Mouse (Mus musculus) gastrocnemius, postnatal 10 days (tissue): ENCODE measurements around the gene Corin. TPM values are rescaled to one million over a fixed set of nuclear protein-coding genes. Genes with fewer than 3 reads are reported as not detected.

ENCODE experiments used
- DNase-seq: peaks from one replicate; pipeline ENCODE4 v3.0.0; 2021; ENCODE audit warnings: mixed read lengths
- long read RNA-seq, 2 experiments: library from polyadenylated mRNA; stranded (forward); transcript quantifications; one replicate each; pipeline ENCODE4 v2.0.0; 2021
- total RNA-seq, 2 experiments: library from RNA; stranded (reverse); gene quantifications; 2 replicates each; pipeline ENCODE4 v1.2.3; 2021

Corin gene
- total RNA-seq = under 1 TPM; 0.66 to 0.84 TPM
- long read RNA-seq, experiment 1, full-length matches to known transcripts = 1 of 1 reads
- long read RNA-seq, experiment 1, partial matches to known transcripts = 0 of 1 reads
- long read RNA-seq, experiment 1, other reads (novel, unspliced or antisense) = 0 of 1 reads
- long read RNA-seq, experiment 2, partial matches to known transcripts = 2 of 2 reads
- long read RNA-seq, experiment 2, other reads (novel, unspliced or antisense) = 0 of 2 reads

DNA sequence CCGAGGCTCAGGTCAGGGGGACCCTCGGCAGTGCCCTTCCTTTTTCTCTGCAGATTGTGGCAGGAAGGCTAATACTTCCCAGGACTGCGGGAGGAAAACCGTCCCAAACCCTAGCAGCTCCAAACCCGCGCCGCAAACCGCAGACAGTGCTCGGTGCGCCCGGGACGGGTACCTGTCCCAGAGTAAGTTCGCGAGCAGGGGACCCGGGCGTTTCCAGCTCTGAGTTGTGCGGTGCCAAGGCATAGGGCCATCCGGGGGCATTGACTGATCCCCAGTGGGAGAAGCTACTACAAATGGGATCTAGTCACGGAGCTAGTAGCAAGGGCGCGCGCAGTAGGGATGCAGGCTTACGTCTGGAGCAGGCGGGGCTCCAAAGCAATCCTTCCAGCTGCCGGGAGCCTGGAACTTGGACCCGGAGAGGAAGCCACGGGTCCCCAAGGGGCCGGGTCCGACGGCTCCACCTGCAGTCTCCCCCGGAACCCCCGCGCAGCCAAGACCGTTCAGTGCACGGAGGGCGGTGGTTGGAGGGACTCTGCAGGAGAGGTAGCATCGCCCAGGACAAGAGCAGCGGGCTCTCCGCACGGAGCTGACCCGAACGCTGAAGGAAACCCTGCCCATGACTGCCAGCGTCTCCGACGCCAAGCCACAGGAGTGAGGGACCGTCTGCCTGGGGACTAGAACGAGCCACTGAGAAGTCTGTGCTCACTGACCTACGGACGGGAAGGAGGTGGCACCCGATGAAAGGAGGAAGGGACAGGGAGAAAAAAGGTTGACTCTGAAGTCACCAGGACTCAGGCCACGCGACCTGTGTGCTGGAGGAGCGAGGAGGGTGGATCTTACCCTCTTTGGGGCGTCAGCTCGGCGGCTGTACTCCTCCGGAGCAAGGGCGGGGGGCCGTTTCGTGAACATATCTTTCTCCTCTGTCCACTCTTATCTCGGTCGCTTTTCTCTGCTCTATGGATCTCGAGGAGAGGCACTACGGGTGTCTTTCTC lies at the start of gene Corin:
TSS of gene Corin (minus strand) at position 943 of the 993 bp plus-strand sequence.
- peak; percentile 11 for DNase-seq

DNA sequence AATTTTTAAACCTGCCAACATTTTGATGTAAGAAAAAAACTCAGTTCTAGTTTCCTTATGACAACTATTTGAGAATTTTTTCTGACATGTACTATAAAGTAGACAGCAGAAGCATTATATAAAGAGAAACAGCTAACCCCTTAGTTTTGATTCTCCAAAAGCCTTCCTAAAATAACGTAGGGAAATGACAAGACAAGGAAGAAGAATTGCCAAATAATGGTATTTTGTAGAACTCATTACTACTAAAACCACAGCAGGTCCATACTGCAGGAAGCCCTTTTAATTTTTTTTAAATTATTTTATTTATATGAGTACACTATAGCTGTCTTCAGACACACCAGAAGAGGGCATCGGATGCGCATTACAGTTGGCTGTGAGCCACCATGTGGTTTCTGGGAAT lies 46.9 kb upstream of the Corin start:
- no peak for DNase-seq

DNA sequence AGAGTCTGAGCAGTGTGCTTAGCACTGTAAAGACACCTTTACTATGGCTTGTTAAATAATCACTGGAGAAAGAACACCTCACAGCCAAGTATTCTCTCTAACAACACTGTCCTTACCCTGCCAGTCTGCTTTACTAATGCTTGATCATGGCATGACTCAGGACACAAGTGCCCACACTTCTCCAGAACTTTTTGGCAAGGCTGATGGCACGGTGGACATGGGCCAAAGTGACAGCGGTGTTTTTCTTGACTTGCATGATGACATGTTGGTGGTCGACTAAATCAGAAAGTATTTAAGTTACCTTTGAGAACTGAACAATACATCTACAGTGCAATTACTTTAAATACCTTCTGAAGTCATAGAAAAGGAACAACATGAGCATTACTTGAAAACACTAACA lies 24.6 kb upstream of the Corin start:
- DNase-seq = no peak

DNA sequence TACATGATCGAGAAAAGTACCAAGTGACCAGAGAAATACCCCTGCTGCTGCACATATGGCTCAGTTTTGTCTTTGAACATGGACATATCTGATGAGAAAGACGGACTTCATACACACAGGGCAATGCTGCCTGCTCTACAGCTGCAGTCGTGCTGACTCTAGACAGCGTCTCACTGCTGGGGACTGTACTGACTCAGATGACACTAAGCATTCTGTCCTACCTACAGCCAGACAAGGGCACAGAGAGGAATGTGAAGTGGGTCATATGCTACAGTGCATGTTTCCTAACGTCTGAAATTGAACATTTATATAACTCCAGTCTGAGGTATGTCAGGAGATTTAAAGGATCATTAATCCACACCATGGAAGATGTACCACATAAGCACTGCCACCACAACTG lies 9.5 kb upstream of the Corin start:
- DNase-seq = no peak

DNA sequence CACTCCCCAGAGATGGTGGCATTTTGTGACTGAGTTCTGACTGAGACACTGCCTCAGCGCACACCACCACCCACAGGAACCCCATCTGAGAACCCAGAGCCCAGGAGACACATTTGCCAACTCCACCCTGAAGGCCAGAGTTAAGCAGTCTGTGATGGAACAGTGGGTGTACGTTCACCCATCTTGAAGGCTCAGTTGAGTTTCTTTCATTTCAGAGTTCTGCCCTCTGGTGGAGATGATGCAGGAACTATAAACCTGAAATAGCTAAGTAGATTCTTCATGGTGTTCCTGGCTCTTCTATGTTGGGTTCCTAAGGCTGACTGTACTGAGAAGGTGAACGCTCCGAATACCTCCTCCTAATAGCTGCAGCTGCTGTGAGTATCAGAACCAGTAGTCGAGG lies 1.5 kb upstream of the Corin start:
- no peak for DNase-seq

DNA sequence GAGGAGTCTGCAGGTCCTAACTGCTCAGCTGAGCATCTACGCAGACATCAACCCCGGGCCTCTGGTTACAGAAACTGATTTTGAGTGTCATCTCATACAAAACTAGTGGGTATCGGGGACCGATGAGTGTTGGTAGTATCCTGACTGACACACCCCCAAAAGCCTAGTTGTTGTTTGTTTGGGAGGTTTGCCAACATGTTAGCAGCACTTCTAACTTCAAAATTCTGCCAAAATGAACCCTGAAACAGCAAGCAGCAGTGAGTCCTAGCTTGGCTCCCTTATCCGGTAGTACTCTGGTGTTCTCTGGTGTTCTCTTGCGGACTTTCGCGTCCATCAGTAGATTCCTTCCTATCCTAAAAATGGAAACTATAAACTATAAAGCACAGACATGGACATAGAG lies 1.5 kb downstream of the Corin start:
- DNase-seq = no peak

DNA sequence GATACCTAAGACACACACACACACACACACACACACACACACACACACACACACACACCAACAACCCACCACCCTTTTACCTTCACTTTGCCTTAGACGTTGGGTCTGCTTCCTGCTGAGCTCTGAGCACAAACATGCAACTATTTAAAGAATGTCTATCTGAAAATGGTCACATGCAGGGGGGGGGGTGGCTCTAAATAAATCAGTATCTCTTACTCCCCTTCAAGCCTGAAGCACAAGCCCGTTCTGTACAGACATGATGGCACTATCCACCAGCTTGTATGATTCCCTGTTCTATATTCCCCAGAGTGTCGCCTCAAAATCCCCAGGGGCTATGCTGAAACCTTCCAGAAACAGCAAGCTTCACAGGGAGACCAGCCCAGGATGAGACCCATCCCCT lies 2.5 kb downstream of the Corin start:
- no peak for DNase-seq

DNA sequence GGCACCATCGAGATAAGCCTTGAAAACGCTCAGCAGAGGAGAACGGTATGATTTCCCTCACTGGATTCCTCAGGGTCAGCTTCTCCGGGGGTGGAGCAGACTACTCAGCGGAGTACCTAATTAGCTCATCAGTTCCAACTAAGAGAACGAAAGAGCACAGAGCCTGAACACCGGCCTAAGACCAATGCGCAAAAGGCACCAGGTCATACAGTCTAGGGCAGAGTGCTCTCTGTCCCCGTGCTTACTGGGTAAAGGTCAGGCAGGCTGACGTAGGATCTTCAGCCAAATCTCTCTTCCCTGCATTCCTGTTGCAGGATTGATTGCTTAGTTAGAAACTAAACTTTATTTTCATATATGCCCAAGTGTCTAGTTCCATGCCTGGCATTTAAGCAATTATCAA lies 6.0 kb downstream of the Corin start:
- DNase-seq = no peak

DNA sequence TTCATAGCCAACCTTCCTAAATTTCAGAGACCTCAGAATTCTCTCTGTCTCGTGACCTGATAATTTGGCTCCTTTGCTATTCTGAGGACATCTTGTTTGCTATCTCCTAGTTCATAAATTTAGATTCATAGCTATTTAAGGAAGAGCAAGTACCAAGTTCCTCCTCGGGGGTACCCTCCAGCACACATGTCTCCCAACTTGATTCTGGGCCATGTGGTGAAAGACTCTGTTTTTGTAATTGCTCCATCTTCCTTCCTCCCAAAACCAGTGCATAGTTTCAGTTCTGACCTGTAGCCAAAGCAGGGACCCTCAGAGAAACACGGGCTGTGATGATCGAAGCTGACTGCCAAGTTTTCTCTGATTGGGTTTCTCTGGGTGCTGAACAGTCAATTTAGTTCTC lies 7.5 kb downstream of the Corin start:
- DNase-seq = no peak

DNA sequence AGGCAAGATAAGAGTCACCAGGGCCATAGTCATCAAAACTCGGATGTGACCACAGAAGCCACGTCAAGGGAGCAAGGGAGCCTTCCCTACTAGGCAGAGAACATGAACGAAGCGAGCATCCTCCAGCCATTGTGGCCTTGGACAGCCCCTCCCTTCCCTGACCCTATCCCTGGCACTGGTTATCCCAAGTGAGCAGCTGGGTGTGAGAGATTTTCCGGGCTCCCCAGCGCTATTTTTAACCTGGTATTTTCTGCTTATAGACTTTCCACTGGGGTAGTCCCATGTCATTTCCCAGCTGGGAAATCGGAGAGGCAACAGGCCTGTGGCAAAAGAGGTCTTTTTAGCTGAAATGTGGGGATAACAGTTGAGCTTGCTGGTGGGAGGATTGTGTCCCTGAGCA lies 10.4 kb downstream of the Corin start:
- no peak for DNase-seq

DNA sequence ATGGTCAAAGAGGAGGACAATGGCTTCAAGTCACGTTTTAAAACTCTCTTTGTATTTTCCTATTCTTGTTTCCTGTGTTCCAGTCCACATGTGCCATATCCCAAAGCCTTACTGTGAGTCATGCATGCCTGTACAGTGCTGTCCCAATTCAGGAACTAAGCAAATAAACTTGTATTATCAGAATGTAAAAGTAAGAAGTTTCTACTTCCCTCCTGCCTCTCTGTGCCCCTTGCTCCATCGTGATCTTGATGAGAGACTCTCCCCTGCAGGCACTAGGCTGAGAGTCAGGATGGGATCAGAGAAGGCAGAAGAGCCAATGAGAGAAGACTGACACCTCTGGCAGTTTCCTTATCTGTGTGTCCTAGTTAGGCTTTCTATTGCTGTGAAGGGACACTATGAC lies 13.0 kb downstream of the Corin start:
- no peak for DNase-seq

DNA sequence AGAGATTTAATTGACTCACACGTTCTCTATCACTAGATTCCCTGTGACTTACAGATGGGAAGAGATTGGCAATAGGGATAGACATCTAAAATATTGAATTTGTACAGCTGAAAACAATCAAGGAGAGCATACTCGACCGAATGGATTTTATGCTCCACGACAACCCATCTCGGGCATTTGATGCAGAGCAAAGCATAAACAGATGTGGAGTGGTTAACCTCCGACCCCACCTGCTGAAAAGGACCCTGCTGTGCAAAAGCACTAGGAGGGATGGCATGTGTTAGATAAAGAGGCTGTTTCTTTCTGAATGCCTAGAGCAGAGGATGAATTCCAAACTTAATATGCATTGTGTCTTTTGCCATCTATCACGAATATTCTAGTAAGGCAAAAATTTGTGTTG lies 23.8 kb downstream of the Corin start:
- no peak for DNase-seq

DNA sequence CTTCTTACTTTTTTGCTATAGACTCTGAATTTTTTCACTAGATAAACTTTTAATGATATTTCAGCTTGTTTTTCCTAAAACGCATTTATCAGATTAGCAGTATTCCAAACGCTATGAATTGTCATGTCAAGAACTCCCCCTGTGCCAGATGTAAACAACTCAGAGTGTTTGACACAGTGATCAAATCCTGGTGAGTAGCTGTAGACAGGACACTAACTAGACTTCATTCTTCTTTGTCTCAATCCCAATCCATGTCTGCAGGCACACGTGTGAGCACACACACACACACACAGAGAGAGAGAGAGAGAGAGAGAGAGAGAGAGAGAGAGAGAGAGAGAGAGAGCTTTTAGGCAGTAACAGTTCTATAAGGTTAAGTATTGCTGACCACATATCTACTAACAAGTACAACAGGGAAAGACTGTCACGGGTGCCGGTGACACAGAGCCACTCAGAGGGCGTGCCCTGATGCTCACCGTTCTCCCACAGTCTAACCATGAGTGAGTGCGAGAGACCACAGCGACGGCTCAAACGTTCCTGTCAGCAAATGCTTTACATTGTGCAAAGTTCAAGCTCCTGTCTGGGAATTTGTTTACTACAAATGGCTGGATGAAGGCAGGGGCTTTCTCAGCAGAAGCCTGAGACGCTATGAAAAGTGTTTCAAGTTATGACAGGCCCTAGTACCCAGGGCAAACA lies 31.8 kb downstream of the Corin start:
- DNase-seq = no peak

DNA sequence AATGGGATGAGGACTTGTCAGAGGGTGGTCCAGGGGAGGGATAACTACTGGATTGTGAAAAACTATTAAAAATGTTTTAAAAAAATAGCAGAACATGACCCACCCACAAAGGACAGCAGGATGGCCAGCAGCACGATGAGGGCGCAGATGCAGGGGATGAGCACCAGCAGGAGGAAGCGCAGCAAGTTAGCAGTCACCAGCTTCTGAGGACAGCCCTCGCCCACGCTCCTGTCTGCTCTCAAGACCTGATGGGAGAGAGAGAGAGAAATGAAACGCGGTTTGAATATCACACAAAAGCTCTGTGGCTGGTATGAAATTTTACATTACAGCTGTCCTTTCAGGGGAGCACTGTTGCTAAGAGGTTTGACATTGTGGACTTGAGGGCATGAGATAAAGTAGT lies 32.5 kb downstream of the Corin start:
- no peak for DNase-seq

DNA sequence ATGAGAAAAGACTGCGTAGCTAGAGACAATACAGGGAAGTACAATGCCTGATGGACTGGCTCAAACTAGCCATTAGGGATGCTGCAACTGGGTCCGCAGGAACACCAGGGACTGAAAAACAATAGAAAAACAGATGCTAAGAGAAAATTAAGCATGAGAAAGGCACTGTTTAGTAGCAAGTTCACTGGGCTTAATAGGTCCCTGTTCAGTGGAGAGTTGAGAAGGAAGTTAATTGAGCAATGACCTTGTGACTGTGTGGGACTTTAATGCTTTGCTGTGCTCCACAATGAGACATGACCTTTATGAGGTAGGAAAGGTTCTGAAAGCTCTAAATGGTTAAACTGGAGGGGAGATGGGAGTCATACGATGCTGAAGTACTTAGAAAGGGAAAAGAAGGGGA lies 39.3 kb downstream of the Corin start:
- DNase-seq = no peak

DNA sequence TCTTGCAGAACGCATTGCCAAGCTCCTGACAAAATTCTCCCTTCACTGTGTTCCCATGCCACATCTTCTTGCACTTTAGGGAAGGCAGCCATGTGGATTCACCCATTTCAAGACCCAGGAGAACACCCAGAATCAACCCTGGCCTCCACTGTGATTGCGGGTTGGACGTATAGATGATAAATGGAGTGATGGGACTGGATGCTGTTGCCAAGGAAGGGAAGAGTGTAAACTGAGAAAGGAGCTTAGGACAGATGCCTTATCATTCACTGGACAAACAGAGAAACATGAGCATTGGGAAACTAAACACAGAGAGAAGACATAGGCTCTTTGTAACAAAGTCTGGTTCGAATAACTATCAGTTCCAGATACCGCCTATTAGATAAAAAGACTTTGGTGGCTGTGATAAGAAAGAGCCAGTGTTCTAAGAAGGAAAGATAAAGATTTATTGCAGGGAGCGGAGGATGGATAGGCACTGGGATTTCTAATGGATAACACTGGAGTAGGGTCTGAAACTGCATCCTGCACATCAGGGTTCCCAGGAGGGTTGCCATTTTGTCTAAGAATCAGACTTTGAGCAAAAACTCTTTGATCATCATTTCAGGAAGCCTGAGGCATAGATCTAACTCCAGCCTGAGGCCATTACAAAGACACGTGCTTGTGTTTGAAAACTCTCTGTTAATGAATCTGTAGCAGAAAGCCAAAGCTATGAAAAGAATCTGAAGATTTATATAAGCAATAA lies 44.7 kb downstream of the Corin start:
- no peak for DNase-seq

DNA sequence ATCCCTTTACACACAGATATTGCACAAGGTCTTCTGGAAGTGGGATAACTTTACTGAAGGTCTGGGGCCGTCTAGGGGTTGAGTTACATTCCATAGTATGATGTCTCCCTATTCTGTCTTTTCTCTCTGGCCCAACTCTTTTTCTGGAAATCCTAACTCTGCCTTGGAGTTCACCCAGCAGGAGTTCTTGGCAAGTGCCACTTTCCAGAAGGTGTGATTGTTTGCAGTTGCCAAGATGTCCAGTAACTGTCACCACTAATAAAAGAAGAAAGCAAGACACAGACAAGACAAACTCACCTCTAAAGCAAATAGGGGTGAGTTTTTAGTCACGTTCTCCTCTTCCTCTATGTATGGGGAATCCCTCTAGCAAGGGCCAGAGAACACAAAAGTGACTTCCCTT lies 50.6 kb downstream of the Corin start:
- no peak for DNase-seq

DNA sequence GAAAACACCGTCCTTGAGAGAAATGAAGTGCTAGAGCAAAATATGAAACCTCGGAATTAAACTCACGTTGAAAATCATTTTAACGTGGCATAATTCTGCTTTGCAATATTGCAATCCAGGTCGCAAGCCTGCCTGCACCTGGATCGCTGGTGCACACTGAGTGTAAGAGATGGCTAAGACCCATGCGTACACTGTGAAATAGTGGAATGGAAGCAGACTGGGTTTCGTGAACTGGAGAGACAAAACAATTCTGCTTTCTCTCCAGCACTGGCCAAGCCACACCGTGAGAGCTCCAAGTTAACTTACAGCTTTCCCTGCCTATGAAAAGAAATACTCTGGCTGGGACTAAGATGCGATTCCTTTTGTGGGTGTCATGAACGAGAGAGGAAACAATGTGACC lies 51.1 kb downstream of the Corin start:
- no peak for DNase-seq

DNA sequence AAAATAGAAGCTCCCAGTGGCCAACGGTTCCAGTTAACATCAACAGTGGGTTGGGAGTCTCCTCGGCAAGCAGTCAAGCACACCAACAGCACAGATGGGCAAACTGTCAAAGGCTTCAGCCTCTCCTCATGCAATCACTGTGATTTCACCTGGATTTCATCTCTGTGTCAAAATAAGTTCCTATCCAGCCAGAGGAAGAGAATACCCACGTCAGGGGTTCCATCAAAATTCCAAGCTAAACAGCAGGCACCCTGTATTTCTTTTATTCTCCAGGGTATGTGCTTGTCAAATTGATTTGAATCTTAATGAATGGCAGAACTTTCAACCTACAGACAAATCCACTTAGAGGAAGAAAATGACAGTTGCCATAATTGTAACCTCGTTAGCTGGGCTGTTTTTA lies 51.5 kb downstream of the Corin start:
- no peak for DNase-seq

DNA sequence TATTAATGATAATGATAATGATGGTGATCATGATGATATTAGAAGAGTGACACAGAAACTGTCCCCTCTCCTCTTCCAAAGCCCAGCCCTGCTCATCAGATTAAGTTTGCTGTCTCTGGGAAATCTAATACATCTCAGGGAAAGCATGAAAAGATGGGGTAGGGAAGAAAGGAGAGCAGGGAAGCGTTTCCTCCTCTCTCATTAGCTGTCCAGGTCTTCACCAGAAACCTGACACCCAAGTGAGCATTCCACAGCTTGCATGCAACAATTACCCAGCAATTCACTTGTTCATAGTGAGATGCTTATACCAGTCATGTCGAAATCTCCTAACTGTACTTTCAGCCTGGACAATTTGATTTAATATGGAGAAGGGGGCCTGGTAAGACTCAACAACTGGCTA lies 55.4 kb downstream of the Corin start:
- DNase-seq = no peak

DNA sequence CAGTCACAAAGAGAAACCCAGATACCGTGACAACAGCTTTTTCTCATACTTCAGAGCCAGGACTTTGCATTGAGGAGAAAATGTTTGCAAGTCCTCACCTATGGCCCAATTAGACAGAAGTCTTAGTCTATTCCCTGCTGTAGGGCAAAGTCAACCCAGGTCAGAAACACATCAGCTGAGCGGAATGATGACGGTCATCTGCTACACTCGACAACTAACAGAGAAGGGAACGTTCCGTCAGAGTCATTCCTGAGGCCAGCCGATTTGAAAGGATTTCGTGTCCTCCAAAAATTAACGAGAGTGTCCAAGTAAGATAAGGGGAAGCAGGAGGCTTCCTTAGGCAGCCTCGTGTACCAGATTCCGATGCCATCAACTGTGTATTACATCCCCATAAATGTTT lies 58.2 kb downstream of the Corin start:
- no peak for DNase-seq

DNA sequence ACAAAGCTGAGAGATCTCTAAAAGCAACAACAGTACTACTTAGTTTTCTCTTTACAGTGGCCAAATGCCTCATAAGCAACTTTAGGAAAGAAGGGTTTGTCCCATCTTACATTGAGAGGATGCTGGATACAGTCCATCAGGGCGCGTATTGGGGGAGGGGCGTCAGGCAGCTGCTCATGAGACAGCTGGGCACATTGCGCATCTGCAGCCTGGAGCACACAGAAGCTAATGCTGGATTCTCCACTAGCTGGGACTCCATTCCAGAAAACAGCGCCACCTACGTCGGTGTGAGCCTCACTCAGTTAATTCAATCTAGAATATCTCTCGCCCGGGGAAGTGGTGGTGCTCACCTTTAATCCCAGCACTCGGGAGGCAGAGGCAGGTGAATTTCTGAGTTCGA lies 60.3 kb downstream of the Corin start:
- DNase-seq = peak; percentile 5

DNA sequence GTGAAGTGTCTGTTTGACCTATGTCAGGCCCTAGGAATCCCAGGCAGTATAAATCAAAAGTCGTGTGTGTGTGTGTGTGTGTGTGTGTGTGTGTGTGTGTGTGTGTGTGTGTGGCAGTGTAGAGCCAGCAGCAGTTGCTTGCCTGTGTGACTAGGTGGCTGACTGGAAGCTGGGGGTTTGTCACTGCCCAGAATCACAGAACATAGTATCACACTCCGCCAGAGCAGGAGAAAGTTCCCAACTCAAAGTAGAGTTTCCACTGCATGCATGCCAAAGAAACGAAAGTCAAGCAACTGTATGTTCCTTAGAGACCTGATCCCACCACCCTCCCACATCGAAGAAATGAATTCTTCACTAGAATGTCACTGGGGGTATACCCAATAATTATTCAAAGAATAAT lies 61.3 kb downstream of the Corin start:
- DNase-seq = no peak
